Mouse (Mus musculus) ES-Bruce4 (cell line): ENCODE measurements around the gene Arl15. TPM values are rescaled to one million over a fixed set of nuclear protein-coding genes. Genes with fewer than 3 reads are reported as not detected.

Experiments
- H3K27ac ChIP-seq: 2 replicates; pipeline ENCODE4 v1.5.1; 2012; ENCODE audit warnings: low read length, inconsistent platforms; ENCODE audit not compliant: insufficient read depth
- H3K27me3 ChIP-seq: 2 replicates; pipeline ENCODE4 v1.6.1; 2012; ENCODE audit warnings: mild to moderate bottlenecking, low read length, inconsistent platforms; ENCODE audit not compliant: control insufficient read depth, poor library complexity, insufficient read depth, severe bottlenecking
- H3K36me3 ChIP-seq: 2 replicates; pipeline ENCODE4 v1.6.1; 2012; ENCODE audit warnings: inconsistent platforms, mild to moderate bottlenecking, low read length, moderate library complexity; ENCODE audit not compliant: control insufficient read depth, poor library complexity, insufficient read depth, severe bottlenecking
- H3K4me1 ChIP-seq: one replicate; pipeline ENCODE4 v1.8.1; 2011; ENCODE audit warnings: low read length; ENCODE audit not compliant: control insufficient read depth, insufficient read depth
- H3K4me3 ChIP-seq: 2 replicates; pipeline ENCODE4 v1.5.1; 2011; ENCODE audit warnings: low read depth, mild to moderate bottlenecking, low read length
- H3K9ac ChIP-seq: 2 replicates; pipeline ENCODE4 v1.6.1; 2012; ENCODE audit warnings: low read depth, mild to moderate bottlenecking, inconsistent platforms; ENCODE audit not compliant: poor library complexity, severe bottlenecking
- H3K9me3 ChIP-seq: replicated peaks from 2 replicates; pipeline ENCODE4 v1.6.1; 2012; ENCODE audit warnings: mild to moderate bottlenecking, low read length, inconsistent platforms; ENCODE audit not compliant: control insufficient read depth, poor library complexity, insufficient read depth, severe bottlenecking
- CTCF ChIP-seq: IDR thresholded peaks from one replicate; pipeline ENCODE4 v1.8.1; 2011; ENCODE audit warnings: low read depth, low read length
- EP300 ChIP-seq: IDR thresholded peaks from 2 replicates; pipeline ENCODE4 v1.6.1; 2011; ENCODE audit warnings: low read depth, low read length; ENCODE audit not compliant: insufficient read depth
- POLR2A ChIP-seq: IDR thresholded peaks from one replicate; pipeline ENCODE4 v1.8.1; 2011; ENCODE audit warnings: low read length; ENCODE audit not compliant: insufficient read depth
- polyA plus RNA-seq: library from polyadenylated mRNA; stranded (reverse); fragments of >200 nt; gene quantifications from 2 replicates; pipeline ENCODE4 v1.2.4, GENCODE M21; 2011; ENCODE audit warnings: low read depth; ENCODE audit not compliant: missing spikeins, insufficient read depth, insufficient read length

Gene Arl15
- polyA plus RNA-seq, 1 experiment: 53.3 TPM

DNA sequence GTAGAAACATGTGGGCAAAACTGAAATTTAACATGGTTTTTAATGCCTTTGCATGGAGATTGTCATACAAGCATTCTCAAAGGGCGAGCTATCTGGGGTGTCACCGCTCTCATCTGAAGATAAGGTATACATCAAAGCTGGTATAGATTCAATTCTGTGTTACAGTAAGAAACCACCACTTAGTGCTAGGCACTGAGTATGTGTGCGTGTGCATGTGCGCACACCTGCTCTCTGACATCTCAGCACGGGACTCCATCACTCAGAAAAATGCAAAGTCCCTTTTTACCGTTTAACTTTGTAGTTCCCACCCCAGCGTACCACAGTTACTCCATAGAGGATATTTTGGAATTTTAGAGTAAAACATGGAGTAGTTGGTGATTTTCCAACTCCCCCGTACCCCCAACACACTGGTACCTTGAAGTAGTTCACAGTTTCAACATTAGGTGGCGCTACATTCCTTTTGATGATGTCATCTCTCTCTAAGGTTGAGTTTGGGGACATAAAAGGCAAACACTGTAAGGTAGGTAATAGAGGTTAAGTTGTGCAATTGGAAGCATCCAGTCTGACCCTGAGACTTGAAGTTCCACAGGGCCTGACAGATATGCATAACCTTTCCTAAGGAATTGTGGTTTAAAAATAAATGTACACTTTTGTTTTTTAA lies 281.5 kb downstream of the Arl15 start:
- H3K4me3 ChIP-seq: no peak overlapping the region
- no peaks in the 10 kb centered on the region for H3K36me3 ChIP-seq
- H3K4me1 ChIP-seq: no peaks in the 10 kb centered on the region
- no peaks in the 10 kb centered on the region for H3K9me3 ChIP-seq
- H3K27me3 ChIP-seq: no peaks in the 10 kb centered on the region
- no peak overlapping the region for H3K27ac ChIP-seq
- H3K9ac ChIP-seq: no peak overlapping the region
- TF ChIP-seq POLR2A (no peak), CTCF (no peak), EP300 (no peak)

DNA sequence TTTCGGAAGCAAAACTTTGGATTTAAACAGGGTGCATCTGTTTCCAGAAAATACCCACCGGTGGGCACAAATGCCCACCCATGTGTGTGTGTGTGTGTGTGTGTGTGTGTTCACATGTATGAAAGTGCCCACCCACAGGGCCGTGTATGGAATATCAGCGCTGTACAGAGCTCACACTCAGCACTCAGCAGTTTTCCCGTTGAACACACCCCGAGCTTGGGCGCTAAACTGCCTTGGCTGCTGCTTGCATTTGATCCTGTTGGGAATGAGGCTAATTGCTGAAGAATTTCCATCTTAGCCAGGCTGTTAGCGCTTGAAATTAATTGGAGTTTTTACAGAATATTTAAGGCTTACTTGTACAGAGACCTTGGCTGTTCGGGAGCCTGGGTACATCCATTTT lies 282.9 kb downstream of the Arl15 start:
- Histone ChIP-seq H3K9me3 (no peaks in the 10 kb centered on the region), H3K27me3 (no peaks in the 10 kb centered on the region), H3K36me3 (no peaks in the 10 kb centered on the region), H3K4me3 (no peak overlapping the region), H3K4me1 (no peaks in the 10 kb centered on the region), H3K27ac (no peak overlapping the region), H3K9ac (no peak overlapping the region)
- TF ChIP-seq EP300 (no peak), POLR2A (no peak), CTCF (no peak)

DNA sequence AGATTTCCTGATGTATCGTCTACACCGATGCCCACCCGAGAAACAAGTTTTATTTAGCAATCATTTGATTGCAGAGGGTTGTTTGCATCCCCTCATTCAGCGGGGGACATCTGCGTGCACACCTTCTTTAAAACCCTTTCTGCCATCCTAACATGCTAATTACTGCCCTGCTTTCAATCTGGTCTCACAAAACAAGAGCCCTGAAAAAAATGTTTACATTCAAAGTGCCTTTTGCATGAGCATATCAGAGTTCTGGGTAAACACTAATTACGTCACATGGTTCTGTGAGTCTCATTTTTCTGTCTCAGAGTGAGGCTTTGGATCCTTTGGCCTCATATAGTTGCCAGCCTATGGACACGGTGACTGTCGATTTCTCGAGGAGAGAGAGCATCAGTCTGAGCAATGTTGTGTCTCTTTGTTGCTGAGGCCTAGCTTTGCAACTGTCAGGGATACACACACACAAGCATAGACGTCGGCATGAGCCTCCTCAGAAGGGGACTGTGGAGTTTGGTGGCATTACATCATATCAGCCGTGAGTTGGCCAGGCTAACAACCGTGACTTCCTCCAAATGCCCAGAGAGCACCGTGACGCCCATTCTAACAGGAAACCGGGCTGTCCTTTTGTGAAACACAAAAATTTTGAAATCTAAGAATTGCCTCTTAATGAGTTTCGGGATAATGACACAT lies 283.4 kb downstream of the Arl15 start:
- Histone ChIP-seq H3K9ac (no peak overlapping the region), H3K4me1 (no peaks in the 10 kb centered on the region), H3K4me3 (no peak overlapping the region), H3K9me3 (no peaks in the 10 kb centered on the region), H3K27ac (no peak overlapping the region), H3K36me3 (no peaks in the 10 kb centered on the region), H3K27me3 (no peaks in the 10 kb centered on the region)
- TF ChIP-seq CTCF (no peak), POLR2A (no peak), EP300 (no peak)

GRCm38 (mm10) chr13:114078851-114079250 lies 284.5 kb downstream of the Arl15 start:
- Histone ChIP-seq H3K9me3 (no peaks in the 10 kb centered on the region), H3K27ac (no peak overlapping the region), H3K27me3 (no peaks in the 10 kb centered on the region), H3K4me1 (no peaks in the 10 kb centered on the region), H3K36me3 (no peaks in the 10 kb centered on the region), H3K4me3 (no peak overlapping the region), H3K9ac (no peak overlapping the region)
- TF ChIP-seq EP300 (no peak), CTCF (no peak), POLR2A (no peak)

- no peaks in the 10 kb centered on the region for H3K4me1 ChIP-seq
- H3K27ac ChIP-seq: no peak overlapping the region
- H3K9ac ChIP-seq: no peak overlapping the region
- no peak overlapping the region for H3K4me3 ChIP-seq
- H3K9me3 ChIP-seq: no peaks in the 10 kb centered on the region
- no peak for TF ChIP-seq EP300
- no peak for TF ChIP-seq POLR2A
- TF ChIP-seq CTCF: no peak
- no peaks in the 10 kb centered on the region for H3K27me3 ChIP-seq
- no peaks in the 10 kb centered on the region for H3K36me3 ChIP-seq
Measured at GRCm38 (mm10) chr13:114079751-114080150, 285.4 kb downstream of the Arl15 start.

DNA sequence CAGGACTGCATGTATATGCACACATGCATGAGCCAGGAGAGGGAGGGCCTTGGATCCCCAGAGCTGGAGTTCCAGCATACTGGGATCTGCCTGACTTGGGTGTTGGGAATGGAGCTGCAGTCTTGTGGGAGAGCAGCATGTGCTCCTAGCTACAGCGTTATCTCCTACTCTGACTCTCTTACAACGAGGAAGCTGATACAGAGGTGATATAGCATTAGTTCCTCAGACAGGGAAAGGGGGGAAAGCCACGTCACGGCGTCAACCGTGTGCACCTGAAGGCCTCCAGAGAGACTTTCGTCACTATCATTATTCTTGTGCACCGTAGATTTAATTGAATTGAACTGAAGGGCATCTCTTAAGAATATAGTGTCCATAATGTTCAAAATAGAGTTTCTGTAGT lies 286.2 kb downstream of the Arl15 start:
- Histone ChIP-seq H3K9me3 (no peaks in the 10 kb centered on the region), H3K9ac (no peak overlapping the region), H3K4me3 (no peak overlapping the region), H3K4me1 (no peaks in the 10 kb centered on the region), H3K27me3 (no peaks in the 10 kb centered on the region), H3K36me3 (no peaks in the 10 kb centered on the region), H3K27ac (no peak overlapping the region)
- TF ChIP-seq POLR2A: no peak
- no peak for TF ChIP-seq EP300
- TF ChIP-seq CTCF: no peak
